Mouse (Mus musculus) lung, postnatal 36 days (tissue): ENCODE measurements at regions not wholly inside any gene's neighbourhood (a gene's known extent, or its start where the extent isn't known, plus 50 kb on each side); places are given as distances from the start of the nearest gene placed in this dataset.
"Not testable (repeated sequence)": the region's sequence is repeated elsewhere in the genome, so short reads cannot be mapped to it uniquely, and the experiment has no call there.

ENCODE experiments used
- DNase-seq: peaks from one replicate; pipeline ENCODE4 v3.0.0; 2022; ENCODE audit warnings: mixed read lengths

GRCm38 (mm10) chr9:5424236-5424635 lies 79.0 kb downstream of the Casp12 start:
- DNase-seq = no peak

- no peak for DNase-seq
Measured at GRCm38 (mm10) chr9:5448180-5448579, 103.0 kb downstream of the Casp12 start.

DNA sequence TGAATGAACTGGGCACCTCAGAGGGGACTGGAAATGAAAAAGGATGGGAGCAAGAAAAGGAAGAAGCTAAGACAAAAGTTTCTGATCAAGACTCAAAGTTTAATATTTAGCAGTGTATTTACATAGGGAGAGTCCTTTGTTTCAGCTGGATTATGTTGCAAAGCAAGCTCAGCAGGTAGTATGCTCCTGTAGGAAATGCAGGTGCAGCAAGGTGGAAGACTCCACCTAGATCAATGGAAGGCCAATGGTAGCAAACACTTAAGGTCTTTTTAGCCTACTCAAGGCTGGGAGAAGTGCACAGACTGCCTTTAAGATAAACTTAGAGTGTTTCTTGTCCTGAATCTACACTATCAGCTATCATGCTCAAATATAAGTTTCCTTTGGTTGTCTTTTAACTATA lies 111.4 kb downstream of the Casp12 start:
- DNase-seq = no peak

GRCm38 (mm10) chr9:5472012-5472411 lies 126.8 kb downstream of the Casp12 start:
- no peak for DNase-seq

GRCm38 (mm10) chr9:5474271-5474670 lies 129.0 kb downstream of the Casp12 start:
- no peak for DNase-seq

- no peak for DNase-seq
Measured at GRCm38 (mm10) chr9:5485258-5485657, 140.0 kb downstream of the Casp12 start.

DNA sequence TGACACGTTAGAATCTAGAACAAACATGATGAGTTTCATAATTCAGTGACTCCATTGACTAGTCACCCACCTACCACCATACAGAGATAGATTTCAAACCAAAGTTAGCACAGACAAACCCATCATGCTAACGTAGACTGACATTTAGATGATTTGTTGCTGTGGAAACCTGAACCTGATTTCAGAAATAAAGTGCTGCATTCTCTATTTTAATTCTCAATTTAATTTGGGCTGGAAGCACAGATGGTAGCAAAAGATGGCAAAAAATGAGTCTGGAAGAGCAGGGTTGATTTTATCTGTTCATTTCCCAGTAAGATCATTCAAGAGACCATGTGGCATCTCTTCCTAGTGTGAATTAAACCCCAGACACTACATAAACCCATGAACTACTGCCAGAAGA lies 151.6 kb downstream of the Casp12 start:
- DNase-seq = no peak

DNA sequence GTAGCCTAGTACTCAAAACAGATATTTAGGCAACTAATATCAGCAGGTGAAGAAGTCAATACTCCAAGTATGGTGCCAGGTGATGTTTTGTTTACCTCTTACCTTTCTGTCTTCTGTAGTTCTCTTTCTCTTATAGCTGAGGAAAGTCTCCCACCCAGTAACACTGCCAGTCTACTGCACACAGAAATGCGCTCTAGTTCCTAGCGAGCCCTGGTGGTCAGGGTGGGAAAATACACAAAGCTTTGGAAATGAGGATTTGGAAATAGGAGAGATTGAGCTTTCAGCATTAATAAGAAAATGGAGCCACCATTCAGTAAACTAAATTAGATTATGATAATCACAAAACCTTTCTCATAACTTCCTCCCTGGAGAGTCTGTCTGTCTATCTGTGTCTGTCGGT lies 153.1 kb downstream of the Casp12 start:
- no peak for DNase-seq

DNA sequence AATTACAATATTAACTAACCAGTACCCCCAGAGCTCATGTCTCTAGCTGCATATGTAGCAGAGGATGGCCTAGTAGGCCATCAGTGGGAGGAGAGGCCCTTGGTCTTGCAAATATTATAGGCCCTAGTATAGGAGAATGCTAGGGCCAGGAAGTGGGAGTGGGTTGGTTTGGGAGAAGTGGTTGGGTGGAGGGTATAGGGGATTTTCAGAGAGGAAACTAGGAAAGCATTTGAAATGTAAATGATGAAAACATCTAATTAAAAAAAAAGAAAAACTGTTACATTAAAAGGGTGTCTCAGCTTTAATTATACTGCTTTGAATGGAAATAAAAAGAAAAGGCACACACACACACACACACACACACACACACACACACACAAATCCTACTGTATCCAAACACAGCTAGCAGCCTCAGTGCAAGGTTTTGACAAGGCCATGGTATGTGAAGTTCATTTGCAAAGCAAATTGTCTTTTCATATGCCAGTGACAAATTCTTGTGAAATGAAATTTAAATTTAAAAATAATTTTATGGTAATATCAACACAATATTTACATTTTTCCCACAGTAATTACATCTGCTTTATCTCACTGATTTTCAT lies 180.6 kb downstream of the Casp12 start:
- no peak for DNase-seq

DNA sequence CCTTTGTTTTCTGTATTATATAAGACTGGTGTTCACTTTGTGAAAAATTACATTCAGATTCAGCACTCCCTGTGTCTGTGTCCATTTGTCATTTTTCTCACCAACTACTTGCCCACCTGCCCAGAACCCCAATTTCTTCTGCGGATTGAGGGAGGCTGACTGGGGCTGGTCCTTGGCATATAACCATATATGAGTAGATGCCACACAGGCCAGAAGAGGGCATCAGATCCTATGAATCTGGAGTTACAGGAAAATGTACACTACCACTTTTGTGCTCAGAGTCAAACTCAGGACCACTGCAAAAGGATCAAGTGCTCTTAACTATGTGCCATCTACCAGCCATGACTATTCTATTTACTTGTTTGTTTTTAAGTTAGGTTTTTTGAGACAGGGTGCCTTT lies 197.4 kb downstream of the Casp12 start:
- DNase-seq = no peak

DNA sequence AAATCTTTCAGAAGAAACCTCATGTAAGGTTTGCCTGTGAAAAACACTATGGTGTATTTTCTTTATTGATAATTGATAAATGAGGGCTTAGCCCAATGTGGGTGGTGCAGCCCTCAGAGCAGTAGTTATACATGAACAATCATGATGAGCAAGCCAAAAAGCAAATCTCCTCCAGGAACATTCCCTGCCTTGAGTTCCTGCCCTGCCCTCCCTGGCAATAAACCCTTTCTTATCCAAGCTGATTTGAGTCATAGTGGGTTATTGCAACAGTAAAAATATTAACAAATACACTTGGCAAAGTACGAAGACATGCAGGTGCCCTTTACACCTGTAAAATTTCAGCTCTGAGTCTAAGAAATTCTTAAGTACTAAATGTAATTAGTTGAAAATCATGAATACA lies 229.8 kb downstream of the Casp12 start:
- DNase-seq = no peak

DNA sequence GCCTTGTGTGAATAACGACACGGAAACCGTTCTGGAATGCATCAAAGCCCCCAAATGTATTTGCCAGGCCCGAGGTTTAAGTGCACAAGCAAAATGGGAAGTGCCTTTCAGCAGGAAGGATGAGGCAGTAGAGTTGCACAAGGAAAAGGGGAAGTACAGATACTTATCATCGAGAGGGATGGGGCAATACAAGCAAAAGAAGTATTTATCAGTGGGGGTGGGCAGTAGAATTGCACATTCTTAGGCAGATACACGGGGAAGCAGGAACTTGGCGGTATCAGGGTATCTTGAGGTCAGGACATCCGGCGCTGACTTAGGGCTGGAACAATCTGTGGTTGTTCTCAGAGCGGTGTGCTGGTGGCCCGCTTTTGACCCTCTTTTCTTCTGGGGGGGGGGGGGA lies 232.9 kb downstream of the Casp12 start:
- not testable (repeated sequence) for DNase-seq

DNA sequence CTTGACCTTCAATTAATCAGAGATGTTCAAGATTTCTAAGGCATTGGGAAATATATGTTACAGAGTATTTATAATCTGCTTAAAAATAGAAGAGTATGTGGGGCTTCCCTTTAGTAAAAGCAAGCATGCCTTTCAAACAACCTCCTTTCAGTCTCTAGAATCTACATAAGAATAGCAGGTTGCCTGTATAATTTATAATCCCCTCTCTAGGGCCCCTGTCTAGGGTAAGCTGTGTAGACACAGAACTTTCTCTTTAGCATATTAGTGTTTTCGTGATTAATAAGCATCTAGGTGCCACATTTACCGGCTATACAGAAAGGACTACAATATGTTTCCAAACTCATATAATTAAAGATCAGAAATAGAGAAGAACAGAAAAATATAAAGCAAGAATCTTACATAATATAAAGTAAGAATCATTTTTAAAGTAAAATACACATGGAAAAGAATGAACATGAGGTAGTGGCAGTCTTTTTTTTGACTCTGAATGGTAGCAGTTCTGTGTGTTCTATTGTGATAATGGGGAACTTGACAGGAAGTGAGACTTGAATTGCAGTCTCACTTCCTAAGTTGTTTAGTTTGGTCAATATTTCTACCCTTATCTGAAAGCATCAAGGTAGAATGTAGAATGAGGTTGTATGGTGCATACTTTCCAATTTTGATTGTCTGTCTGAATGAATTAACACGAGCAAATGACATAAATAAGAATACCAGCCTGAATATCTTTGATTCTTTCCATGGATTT lies 250.8 kb downstream of the Casp12 start:
- no peak for DNase-seq

- DNase-seq = no peak
Measured at GRCm38 (mm10) chr9:5604019-5604418, 258.8 kb downstream of the Casp12 start.

GRCm38 (mm10) chr9:5605015-5605414 lies 259.8 kb downstream of the Casp12 start:
- no peak for DNase-seq

- DNase-seq = no peak
Measured at GRCm38 (mm10) chr9:5616725-5617124, 271.5 kb downstream of the Casp12 start.

DNA sequence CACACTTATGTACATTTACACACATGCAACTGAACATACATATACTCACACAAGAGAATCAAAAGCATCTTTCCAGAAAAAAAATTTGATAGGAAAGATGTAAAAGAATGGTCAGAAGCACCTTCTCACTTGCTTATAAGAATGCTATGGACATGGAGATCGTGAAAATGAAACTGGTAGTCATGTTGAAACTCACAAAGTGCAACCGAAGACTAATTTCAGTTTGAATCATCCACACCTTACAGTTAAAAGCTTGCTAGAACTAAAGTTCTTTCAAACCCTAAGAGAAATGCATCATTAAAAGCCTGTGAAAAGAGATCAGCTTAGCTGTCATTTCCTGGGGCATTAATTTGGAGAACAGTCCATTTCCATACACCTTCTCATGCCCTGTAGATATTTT lies 278.2 kb downstream of the Casp12 start:
- no peak for DNase-seq

DNA sequence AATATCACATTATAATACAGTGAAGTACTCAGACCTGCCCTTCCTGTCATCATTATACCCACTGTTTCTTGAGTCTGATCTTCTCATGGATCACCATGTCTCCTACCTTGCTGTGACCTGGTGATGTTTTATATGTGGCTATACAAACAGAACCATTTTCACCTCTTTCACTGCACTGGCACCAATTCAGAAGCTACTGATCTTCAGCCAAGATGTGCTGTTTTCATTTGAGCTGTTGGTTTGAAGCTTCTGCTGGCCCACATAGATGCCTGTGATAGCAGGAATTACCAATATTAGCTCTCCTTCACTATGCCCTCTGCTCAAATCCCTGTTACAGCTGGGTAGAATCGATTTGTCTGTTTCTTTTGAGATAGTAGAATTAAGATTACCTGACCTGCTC lies 282.3 kb downstream of the Casp12 start:
- DNase-seq = no peak

- no peak for DNase-seq
Measured at GRCm38 (mm10) chr9:5634461-5634953, 289.3 kb downstream of the Casp12 start.

GRCm38 (mm10) chr9:5634969-5635368 lies 289.7 kb downstream of the Casp12 start:
- DNase-seq = peak; percentile 1

DNA sequence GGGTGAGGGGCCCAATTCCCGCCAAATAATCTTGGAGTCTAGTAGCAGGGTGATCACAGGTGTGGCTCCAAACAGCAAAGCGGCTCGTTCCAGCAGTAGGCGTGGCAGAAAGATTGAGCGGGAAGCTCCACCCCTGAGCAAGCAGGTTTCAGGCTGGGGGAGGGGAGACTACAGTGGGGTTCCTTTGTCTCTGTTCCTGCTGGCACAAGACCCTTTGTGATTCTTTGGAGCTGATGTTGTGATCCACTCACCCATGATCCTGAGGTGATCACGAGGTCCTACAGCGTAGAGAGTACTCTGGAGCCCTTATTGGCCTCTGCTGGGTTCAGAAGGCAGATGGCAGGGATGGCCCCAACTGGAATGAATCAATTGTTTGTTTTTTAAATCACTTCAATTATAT lies 318.7 kb downstream of the Casp12 start:
- no peak for DNase-seq

DNA sequence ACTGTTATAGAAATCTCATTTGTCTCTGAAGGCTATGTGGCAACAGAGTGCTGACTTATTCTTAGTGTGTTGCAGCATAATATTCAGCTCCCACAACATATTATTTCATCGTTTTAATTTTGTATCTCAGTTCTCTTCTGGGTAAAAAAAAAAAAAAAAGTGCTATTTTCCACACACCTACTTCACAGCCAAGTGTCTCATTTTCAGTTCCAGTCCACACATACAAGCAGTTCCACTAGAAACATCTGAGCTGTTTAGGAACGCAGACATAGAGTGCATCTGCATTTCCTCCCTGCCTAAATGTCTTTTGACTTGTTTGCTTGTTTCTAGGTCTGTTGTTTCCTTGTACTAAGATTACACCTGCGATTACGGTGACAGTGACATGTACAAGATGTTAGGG lies 328.3 kb downstream of the Casp12 start:
- no peak for DNase-seq

DNA sequence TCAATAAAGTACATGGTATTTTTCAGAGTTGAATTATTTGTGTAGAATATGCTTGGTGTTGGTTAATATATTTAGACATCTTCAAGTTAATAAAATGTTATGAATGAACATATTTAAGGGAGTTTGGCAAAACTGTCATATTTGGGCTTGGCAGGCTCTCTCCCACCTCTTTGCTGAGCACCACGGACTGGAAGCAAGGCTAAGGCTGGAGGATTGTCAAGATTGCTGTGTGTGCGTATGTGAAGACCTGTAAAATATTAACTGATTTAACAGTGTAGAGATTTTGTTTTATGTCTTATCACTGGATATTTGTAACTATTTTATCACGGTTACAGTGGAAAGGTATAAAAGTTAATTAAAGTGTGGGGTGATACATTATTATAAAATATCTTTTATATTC lies 363.3 kb downstream of the Casp12 start:
- DNase-seq = no peak

- DNase-seq = no peak
Measured at GRCm38 (mm10) chr9:5709480-5709879, 364.2 kb downstream of the Casp12 start.

- DNase-seq = not testable (repeated sequence)
Measured at GRCm38 (mm10) chr9:5718585-5718984, 373.4 kb downstream of the Casp12 start.
